Mouse (Mus musculus) E14TG2a.4 (cell line): ENCODE data around the gene Kctd2.

Experiments
- H3K27me3 ChIP-seq: 2 replicates; pipeline ENCODE4 v1.6.1; 2014; ENCODE audit warnings: low read length, control low read depth; ENCODE audit not compliant: insufficient read depth
- H3K36me3 ChIP-seq: 2 replicates; pipeline ENCODE4 v1.6.1; 2014; ENCODE audit warnings: low read length, control low read depth; ENCODE audit not compliant: insufficient read depth
- H3K4me1 ChIP-seq: replicated peaks from 2 replicates; pipeline ENCODE4 v1.6.1; 2014; ENCODE audit warnings: low read depth, low read length, control low read depth
- H3K4me3 ChIP-seq: replicated peaks from 2 replicates; pipeline ENCODE4 v1.5.1; 2014; ENCODE audit warnings: mild to moderate bottlenecking, low read length
- H3K9me3 ChIP-seq: 2 replicates; pipeline ENCODE4 v1.6.1; 2014; ENCODE audit warnings: low read length, control low read depth
- CTCF ChIP-seq: conservative IDR thresholded peaks from 2 replicates; pipeline ENCODE4 v1.5.1; 2014; ENCODE audit warnings: low read length
- NANOG ChIP-seq: IDR thresholded peaks from 2 replicates; pipeline ENCODE4 v1.6.1; 2014; ENCODE audit warnings: borderline replicate concordance, low read length, mixed read lengths
- POU5F1 ChIP-seq: IDR thresholded peaks from 2 replicates; pipeline ENCODE4 v1.6.1; 2014; ENCODE audit warnings: low read length, borderline replicate concordance

Gene Kctd2

DNA sequence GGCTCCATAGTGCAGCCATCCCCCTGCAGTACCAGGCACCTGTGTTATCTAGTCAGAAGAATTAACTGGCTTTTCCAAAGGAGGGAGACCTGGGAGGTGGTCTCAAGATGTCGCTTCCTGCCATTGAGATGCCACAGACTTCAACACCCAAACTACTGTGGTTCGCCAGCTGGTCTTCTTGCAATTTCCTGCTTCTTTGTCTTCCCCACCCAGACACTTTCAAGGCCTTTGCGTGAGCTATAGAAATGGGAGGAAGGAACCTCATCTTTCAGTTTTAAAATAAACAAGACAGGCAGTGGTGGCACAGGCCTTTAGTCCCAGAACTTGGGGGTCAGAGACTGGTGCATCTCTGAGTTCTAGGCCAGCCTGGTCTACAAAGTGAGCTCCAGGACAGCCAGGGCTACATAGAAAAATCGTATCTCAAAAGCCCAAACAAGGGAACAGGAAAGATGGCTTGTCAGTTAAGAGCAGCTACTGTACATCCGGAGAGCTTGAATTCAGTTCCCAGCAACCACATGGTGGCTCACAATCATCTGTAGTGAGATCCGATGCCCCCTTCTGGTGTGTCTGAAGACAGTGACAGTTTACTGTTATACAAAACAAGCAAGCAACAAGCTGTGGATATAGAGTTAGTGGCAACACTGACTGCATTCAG, 11.5 kb upstream of the Kctd2 start:
- Histone ChIP-seq H3K36me3 (peaks cover 62% of the 10 kb centered on the region), H3K4me3 (peak overlapping the region; percentile 86), H3K4me1 (peaks cover 82% of the 10 kb centered on the region), H3K27me3 (no peaks in the 10 kb centered on the region), H3K9me3 (no peaks in the 10 kb centered on the region)
- TF ChIP-seq CTCF (no peak), POU5F1 (no peak), NANOG (no peak)

DNA sequence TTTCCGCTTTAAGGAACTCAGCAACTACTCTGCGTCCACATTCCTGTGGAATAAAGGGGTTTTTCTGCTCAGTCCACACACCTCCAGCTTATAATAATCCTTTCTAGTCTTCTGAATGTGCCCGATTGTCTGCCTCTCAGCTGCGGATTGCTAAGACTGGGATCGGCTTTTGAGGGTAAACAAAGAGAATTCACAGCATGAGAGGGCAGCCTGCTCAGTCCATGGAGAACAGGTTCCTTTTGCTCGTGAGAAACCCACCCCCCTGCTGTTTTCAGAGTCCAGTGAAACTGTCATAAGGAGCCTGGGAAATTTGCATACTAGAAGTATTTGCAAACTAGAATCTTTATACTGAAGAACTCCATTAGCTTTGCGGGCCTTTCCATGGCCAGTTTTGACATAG, 10.4 kb upstream of the Kctd2 start:
- no peak for TF ChIP-seq POU5F1
- peak; percentile 78 for TF ChIP-seq NANOG

DNA sequence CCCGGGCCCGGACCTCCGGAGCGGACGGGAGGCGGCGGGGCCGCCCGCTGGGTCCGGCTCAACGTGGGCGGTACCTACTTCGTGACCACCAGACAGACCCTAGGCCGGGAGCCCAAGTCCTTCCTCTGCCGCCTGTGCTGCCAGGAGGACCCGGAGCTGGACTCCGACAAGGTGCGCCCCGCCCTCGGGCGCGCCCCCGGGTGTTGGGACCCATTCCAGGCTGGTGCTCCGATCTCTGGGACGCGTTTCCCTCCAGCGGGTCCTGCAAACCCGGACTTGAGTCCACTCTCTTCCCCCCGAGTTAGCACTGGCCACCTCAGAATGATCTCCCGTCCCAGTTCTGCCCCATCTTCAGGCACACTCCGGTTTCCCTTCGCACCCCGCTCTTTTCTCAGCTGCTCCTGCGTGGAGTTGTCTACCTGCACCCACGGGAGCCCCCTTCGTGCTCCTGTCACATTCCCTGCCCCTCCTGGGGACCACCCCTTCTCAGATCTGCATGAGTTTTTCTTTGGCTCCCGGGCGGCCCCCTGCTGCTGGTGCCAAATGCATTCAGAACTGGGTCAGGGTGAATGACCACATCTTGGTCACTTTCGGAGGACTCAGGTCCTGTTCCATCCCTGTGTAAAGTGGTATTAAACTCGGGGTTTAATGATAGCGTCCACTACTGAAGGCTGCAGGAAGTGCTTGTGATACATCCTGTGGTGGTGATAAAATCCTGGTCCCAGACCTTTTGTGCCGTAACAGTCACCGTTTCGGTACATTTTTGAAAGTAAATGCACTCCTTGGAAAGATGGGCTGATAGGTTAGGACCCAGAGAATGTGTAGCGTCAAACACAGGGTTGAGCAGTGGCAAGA, 635 bp downstream of the Kctd2 start:
- Histone ChIP-seq H3K4me3 (peak overlapping the region; percentile 98), H3K9me3 (no peaks in the 10 kb centered on the region), H3K36me3 (peaks cover 53% of the 10 kb centered on the region), H3K27me3 (no peaks in the 10 kb centered on the region), H3K4me1 (peaks cover 57% of the 10 kb centered on the region)
- no peak for TF ChIP-seq CTCF
- TF ChIP-seq POU5F1, result no peak
- no peak for TF ChIP-seq NANOG

More for the DNA sequence above, 10.4 kb upstream of the Kctd2 start:
- peaks cover 61% of the 10 kb centered on the region for H3K36me3 ChIP-seq
- H3K27me3 ChIP-seq, result no peaks in the 10 kb centered on the region
- no peaks in the 10 kb centered on the region for H3K9me3 ChIP-seq
- H3K4me3 ChIP-seq, result peak overlapping the region; percentile 86
- peaks cover 85% of the 10 kb centered on the region for H3K4me1 ChIP-seq

DNA sequence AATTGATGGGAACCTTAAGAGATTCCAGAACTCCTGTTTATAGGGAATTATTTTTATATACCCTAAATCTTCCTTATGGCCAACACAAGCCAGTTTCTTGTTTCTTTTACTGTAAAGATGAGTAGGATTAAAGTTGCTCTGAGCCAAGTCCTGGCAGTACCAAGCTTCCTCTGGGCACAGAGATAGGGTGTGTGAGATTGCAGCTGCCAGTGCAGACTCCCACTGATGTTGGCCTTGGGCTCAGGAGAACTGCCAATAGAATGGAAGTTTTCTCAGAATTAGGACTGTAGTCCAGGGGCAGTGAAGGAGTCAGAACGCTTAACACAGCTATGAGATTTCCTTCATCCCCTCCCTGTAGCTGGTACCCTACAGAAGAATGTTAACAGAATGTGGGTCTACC, 1.4 kb downstream of the Kctd2 start:
- H3K27me3 ChIP-seq, result no peaks in the 10 kb centered on the region
- TF ChIP-seq CTCF (no peak), NANOG (no peak), POU5F1 (no peak)
- H3K4me3 ChIP-seq, result peak overlapping the region; percentile 98
- H3K36me3 ChIP-seq, result peaks cover 49% of the 10 kb centered on the region
- peaks cover 53% of the 10 kb centered on the region for H3K4me1 ChIP-seq
- no peaks in the 10 kb centered on the region for H3K9me3 ChIP-seq

DNA sequence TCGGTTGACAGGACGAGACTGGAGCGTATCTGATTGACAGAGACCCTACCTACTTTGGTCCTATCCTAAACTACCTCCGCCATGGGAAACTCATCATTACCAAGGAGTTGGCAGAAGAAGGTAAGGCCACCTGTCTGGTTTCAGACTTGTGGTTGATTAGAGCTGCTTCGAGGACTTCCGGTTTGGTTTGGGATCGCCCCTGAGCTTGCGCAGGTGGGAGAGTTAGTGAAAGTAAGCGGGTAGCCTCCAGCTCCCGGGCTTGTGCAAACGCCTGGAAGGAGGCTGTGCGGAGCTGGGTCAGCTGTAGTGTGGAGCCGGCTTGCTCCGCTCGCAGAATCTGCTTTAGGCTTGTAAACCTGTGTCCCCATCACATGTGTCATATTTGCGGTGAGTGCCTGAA, 2.0 kb downstream of the Kctd2 start:
- no peaks in the 10 kb centered on the region for H3K9me3 ChIP-seq
- TF ChIP-seq POU5F1 (no peak), NANOG (no peak), CTCF (no peak)

DNA sequence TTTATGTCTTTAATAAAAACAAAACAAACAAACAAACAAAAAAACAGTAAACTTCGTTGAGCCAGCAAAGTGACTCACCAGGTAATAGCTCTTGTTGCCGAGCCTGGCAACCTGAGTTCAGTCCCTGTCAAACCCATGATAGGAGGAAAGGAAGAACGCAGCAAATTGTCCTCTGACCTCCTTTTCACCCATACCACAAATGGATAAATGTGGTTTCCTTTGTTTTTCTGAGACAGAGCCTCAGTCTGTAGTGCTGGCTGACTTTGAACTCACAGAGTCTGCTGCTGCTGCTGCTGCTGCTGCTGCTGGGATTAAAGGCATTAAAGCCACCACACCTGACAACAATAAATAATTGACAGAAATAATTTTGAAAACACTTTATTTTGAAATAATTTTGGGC, 3.2 kb downstream of the Kctd2 start:
- H3K27me3 ChIP-seq, result no peaks in the 10 kb centered on the region
- peaks cover 53% of the 10 kb centered on the region for H3K4me1 ChIP-seq
- no peak overlapping the region for H3K4me3 ChIP-seq
- TF ChIP-seq CTCF, result no peak
- no peak for TF ChIP-seq POU5F1
- H3K9me3 ChIP-seq, result no peaks in the 10 kb centered on the region
- peaks cover 37% of the 10 kb centered on the region for H3K36me3 ChIP-seq

More for the DNA sequence above, 2.0 kb downstream of the Kctd2 start:
- H3K4me3 ChIP-seq, result peak overlapping the region; percentile 21
- no peaks in the 10 kb centered on the region for H3K27me3 ChIP-seq
- peaks cover 53% of the 10 kb centered on the region for H3K4me1 ChIP-seq
- H3K36me3 ChIP-seq, result peaks cover 48% of the 10 kb centered on the region

DNA sequence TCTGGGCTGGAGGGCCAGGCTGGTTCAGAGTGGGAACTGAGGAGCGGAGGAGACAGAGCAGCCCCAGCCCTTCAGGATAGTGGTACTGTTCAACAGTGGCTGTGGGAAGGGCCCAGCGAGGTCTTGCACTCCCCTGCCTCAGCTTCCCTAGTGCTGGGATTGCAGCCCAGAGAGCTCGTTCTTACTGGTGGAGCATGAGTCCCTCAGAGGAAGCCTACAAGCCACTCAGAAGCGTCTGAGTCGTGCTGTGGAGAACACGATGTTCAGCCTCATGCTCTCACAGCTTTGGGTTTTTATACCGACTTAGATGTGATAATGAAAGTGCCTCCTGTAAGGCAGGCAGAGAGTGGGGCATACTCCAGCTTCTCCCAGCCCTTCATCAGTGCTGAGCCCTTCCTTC, 4.7 kb downstream of the Kctd2 start:
- Histone ChIP-seq H3K36me3 (peaks cover 44% of the 10 kb centered on the region), H3K27me3 (no peaks in the 10 kb centered on the region), H3K4me3 (no peak overlapping the region), H3K9me3 (no peaks in the 10 kb centered on the region), H3K4me1 (peaks cover 49% of the 10 kb centered on the region)
- TF ChIP-seq NANOG (no peak), CTCF (no peak), POU5F1 (no peak)

DNA sequence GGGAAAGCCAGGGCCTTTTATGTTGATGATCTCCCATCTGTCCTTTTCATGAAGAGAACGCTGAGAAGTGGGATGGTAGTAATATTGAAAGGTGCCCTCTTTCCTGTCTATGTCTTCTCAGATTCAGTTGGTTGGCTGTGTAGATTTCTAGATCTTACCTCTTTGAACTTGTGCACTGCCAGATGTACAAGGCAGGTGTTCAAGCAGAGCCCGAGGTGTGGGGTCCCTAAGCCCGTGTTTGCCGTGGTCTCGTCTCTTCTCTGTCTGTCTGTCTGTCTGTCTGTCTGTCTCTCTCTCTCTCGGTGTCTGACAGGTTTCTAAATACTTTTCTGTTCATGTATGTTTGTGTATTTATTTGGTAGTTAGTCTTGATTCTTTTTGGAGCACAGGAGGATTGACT, 5.7 kb downstream of the Kctd2 start:
- no peak for TF ChIP-seq POU5F1
- TF ChIP-seq CTCF, result no peak
- TF ChIP-seq NANOG, result no peak

More for the DNA sequence above, 5.7 kb downstream of the Kctd2 start:
- H3K4me1 ChIP-seq, result peaks cover 52% of the 10 kb centered on the region
- H3K4me3 ChIP-seq, result no peak overlapping the region
- no peaks in the 10 kb centered on the region for H3K27me3 ChIP-seq
- no peaks in the 10 kb centered on the region for H3K9me3 ChIP-seq
- peaks cover 54% of the 10 kb centered on the region for H3K36me3 ChIP-seq
